Mouse (Mus musculus) spleen, adult 2 months (tissue): Measurements from ENCODE around the gene Atp6v0a2.

ENCODE experiments used
- CTCF ChIP-seq: fragments of 200-500 bp; IDR thresholded peaks from 2 replicates; pipeline ENCODE4 v1.5.1; 2011; ENCODE audit warnings: mild to moderate bottlenecking, inconsistent platforms; ENCODE audit not compliant: insufficient read depth, insufficient read length, insufficient replicate concordance; ENCODE audit errors: extremely low read depth
- POLR2A ChIP-seq: fragments of 200-500 bp; IDR thresholded peaks from 2 replicates; pipeline ENCODE4 v1.6.1; 2011; ENCODE audit warnings: low read depth, low read length, inconsistent platforms

DNA sequence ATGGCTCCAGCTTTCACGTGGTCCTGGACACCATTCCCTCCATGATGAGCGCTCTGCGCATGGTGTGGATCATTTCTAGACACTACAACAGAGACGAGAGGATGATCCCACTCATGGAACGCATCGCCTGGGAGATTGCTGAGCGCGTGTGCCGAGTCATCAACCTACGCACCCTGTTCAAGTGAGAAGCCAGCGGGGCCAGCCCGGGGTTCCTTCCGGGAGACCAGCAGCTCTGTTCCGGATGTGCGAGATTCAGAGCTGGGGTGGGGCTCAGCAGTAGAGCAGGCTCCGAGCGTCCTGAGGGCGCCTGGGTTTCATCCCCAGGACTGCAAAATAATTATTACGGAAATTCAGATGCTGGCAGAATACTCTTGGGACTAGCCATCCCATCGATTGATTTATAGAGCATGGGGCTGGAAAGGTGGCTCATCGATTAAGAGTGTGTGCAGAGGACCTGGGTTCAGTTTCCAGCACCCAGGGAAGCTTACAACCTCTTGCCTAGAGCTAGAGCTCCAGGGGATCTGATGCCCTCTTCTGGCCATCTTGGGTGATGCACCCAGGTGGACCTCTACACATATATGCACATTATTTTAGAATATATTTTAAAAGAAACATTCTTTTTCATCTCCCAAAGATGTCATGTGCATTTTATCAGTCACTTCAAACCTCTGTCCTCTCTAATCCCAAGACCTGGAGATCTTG lies 113.7 kb downstream of the Atp6v0a2 start:
- TF ChIP-seq POLR2A = no peak
- no peak for TF ChIP-seq CTCF
